Mouse (Mus musculus): Measurements from ENCODE around the gene Jaml. TPM values are rescaled to one million over a fixed set of nuclear protein-coding genes. Genes with fewer than 3 reads are reported as not detected.

Jaml gene
- polyA plus RNA-seq, 1 experiment: 3.8 TPM

DNA sequence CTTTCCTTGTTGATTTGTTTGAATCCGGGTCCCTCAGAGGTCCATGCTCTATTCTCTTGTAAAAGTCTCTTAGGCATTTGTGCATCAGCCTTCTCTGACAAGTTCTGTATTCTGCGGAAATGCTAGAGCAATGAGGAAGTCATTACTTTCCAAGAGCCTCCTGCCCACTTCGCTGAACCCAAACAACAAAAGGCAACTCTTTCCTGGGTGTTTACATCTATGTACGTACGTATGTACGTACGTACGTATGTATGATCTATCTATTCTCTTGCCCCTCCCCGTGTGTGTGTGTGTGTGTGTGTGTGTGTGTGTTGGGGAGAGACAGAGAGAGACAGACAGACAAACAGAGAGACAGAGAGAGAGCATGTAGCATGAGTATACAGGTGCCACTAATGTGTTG lies 37.8 kb downstream of the Jaml start:
- Histone ChIP-seq H3K27me3 (ENCODE audit: control insufficient read depth, insufficient read depth, low read length) (no peaks in the 10 kb centered on the region), H3K27ac (ENCODE audit: insufficient read depth, low read length) (peak overlapping the region; percentile 99), H3K4me3 (replicated peaks; ENCODE audit: insufficient read depth, low read depth, low read length) (no peak overlapping the region), H3K4me1 (ENCODE audit: control insufficient read depth, insufficient read depth, low read length) (peaks cover 24% of the 10 kb centered on the region)
- 78% methylated on average over 9 of the region's 9 CpGs for WGBS
- no peak for TF ChIP-seq POLR2A (IDR thresholded peaks at IDR 0.05; ENCODE audit: borderline replicate concordance, insufficient read depth, low read length)
- TF ChIP-seq CTCF (IDR thresholded peaks at IDR 0.05; ENCODE audit: borderline replicate concordance, insufficient read depth, low read depth, low read length): no peak
- DNase-seq: no peak

GRCm38 (mm10) chr9:45117741-45118431 lies 38.9 kb downstream of the Jaml start, which contains the start of gene Scn2b:
TSS of gene Scn2b (plus strand) at chr9:45117782.
- no peaks in the 10 kb centered on the region for H3K27me3 ChIP-seq (ENCODE audit: control insufficient read depth, insufficient read depth, low read length)
- peak within 1 kb of the TSS; percentile 100 for H3K4me3 ChIP-seq (replicated peaks; ENCODE audit: insufficient read depth, low read depth, low read length)
- under 1% methylated on average over 13 of the region's 13 CpGs for WGBS
- peak within 1 kb of the TSS; percentile 100 for H3K27ac ChIP-seq (ENCODE audit: insufficient read depth, low read length)
- DNase-seq: peak; percentile 66 to 76
- peaks cover 25% of the 10 kb centered on the region for H3K4me1 ChIP-seq (ENCODE audit: control insufficient read depth, insufficient read depth, low read length)
- TF ChIP-seq POLR2A (IDR thresholded peaks at IDR 0.05; ENCODE audit: borderline replicate concordance, insufficient read depth, low read length): peak; percentile 47; the same call in 1 of the 2 replicates
- TF ChIP-seq CTCF (IDR thresholded peaks at IDR 0.05; ENCODE audit: borderline replicate concordance, insufficient read depth, low read depth, low read length): no peak

DNA sequence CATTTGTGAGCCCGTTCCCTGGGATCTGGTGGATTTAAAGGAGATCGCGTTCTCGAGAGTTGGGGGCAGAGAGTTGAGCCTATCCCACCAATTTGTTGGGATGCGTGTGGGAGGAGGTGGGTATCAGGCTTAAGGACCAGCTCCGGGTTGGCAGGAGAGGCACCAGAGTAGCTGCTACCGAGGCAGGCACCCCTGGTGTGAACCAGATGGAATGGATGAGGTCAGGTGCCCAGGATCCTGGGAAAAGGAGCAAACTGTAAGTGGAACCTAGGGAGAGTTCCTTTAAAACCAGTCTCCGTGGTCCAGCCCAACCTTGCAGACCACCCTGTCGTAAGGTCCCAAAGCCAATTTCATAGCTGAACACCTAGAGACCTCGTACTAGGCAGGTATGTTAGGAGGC lies 39.6 kb downstream of the Jaml start:
- Histone ChIP-seq H3K27ac (ENCODE audit: insufficient read depth, low read length) (peak overlapping the region; percentile 100), H3K4me1 (ENCODE audit: control insufficient read depth, insufficient read depth, low read length) (peaks cover 28% of the 10 kb centered on the region), H3K4me3 (replicated peaks; ENCODE audit: insufficient read depth, low read depth, low read length) (peak overlapping the region; percentile 100), H3K27me3 (ENCODE audit: control insufficient read depth, insufficient read depth, low read length) (no peaks in the 10 kb centered on the region)
- TF ChIP-seq CTCF (IDR thresholded peaks at IDR 0.05; ENCODE audit: borderline replicate concordance, insufficient read depth, low read depth, low read length) (no peak), POLR2A (IDR thresholded peaks at IDR 0.05; ENCODE audit: borderline replicate concordance, insufficient read depth, low read length) (peak; percentile 65; the same call in 1 of the 2 replicates)
- 6% methylated on average over 10 of the region's 10 CpGs for WGBS
- peak; percentile 92 to 95 for DNase-seq

DNA sequence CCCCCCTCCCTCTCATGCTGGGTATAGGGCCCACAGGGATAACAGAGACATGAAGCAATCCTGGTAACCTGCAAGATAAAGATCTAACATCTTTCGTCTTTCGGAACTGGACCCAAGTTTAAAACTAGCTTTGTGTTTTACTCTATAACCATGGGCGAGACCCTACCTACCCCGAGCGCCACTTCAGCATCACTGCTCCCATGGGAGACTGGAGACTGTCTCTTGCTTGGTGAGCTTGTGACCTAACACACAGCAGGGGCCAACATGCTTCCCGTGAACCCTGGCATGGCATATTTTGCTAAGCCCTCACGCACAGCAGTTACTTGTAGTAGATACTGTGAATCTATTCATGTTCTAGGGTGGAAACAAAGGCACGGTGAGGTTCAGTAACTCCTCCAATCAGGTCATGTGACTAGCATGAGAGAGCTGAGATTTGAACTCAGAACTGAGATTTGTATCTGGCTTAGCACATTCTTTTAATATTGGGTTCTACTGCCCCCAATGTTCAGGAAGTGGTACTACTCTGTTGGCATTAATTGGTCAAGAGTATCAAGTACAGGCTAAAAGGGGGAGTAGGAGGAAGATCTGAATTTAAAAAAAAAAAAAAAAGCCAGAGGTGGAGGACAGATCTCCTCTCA lies 40.5 kb downstream of the Jaml start:
- 67% methylated on average over 8 of the region's 8 CpGs for WGBS
- DNase-seq: peak; percentile 45 to 47
- Histone ChIP-seq H3K4me1 (ENCODE audit: control insufficient read depth, insufficient read depth, low read length) (peaks cover 33% of the 10 kb centered on the region), H3K27ac (ENCODE audit: insufficient read depth, low read length) (peak overlapping the region; percentile 100), H3K27me3 (ENCODE audit: control insufficient read depth, insufficient read depth, low read length) (no peaks in the 10 kb centered on the region), H3K4me3 (replicated peaks; ENCODE audit: insufficient read depth, low read depth, low read length) (peak overlapping the region; percentile 100)
- TF ChIP-seq POLR2A (IDR thresholded peaks at IDR 0.05; ENCODE audit: borderline replicate concordance, insufficient read depth, low read length) (no peak; the same call in 1 of the 2 replicates), CTCF (IDR thresholded peaks at IDR 0.05; ENCODE audit: borderline replicate concordance, insufficient read depth, low read depth, low read length) (no peak)

DNA sequence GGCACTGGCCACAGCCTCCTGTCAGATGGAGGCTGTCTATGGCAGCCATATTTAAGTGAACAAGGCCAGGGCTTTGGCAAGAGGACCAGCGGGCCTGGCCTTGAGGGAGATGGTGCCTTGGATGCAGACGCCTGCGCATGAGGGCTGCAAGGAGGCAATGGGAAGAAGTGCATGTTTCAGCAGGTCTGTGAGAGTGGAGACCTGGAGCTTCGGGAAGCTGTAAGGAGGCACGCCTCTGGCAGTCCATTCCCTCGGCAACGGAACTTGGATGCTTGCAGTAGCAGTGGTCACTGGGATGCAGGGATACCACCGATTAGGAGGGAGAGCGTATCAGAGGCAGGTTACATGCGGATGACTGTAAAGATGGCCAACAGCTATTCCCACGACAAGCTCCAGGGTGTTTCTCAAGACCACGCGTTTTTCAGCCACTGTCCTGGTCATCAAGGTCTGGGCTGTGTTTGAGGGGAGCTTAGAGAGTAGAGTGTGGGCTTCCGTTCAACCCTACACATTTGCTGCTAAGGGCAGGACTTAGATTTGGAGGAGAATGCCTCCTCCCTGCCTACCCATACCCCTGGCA lies 41.1 kb downstream of the Jaml start:
- peak; percentile 7; the same call in 1 of the 2 replicates for TF ChIP-seq POLR2A (IDR thresholded peaks at IDR 0.05; ENCODE audit: borderline replicate concordance, insufficient read depth, low read length)
- no peak for TF ChIP-seq CTCF (IDR thresholded peaks at IDR 0.05; ENCODE audit: borderline replicate concordance, insufficient read depth, low read depth, low read length)
- H3K4me1 ChIP-seq (ENCODE audit: control insufficient read depth, insufficient read depth, low read length): peaks cover 38% of the 10 kb centered on the region
- peak overlapping the region; percentile 100 for H3K27ac ChIP-seq (ENCODE audit: insufficient read depth, low read length)
- peak; percentile 58 to 65 for DNase-seq
- H3K4me3 ChIP-seq (replicated peaks; ENCODE audit: insufficient read depth, low read depth, low read length): peak overlapping the region; percentile 49
- WGBS: 48% methylated on average over 14 of the region's 14 CpGs
- no peaks in the 10 kb centered on the region for H3K27me3 ChIP-seq (ENCODE audit: control insufficient read depth, insufficient read depth, low read length)

- Histone ChIP-seq H3K4me1 (ENCODE audit: control insufficient read depth, insufficient read depth, low read length) (peaks cover 38% of the 10 kb centered on the region), H3K27ac (ENCODE audit: insufficient read depth, low read length) (peak overlapping the region; percentile 100), H3K27me3 (ENCODE audit: control insufficient read depth, insufficient read depth, low read length) (no peaks in the 10 kb centered on the region), H3K4me3 (replicated peaks; ENCODE audit: insufficient read depth, low read depth, low read length) (peak overlapping the region; percentile 49)
- TF ChIP-seq CTCF (IDR thresholded peaks at IDR 0.05; ENCODE audit: borderline replicate concordance, insufficient read depth, low read depth, low read length) (no peak), POLR2A (IDR thresholded peaks at IDR 0.05; ENCODE audit: borderline replicate concordance, insufficient read depth, low read length) (no peak)
- DNase-seq: peak in 1 of 2 experiments; percentile 66
- whole genome bisulfite sequencing: 41% methylated on average over 6 of the region's 6 CpGs
Observed at GRCm38 (mm10) chr9:45120567-45120966, 41.6 kb downstream of the Jaml start.

- peak overlapping the region; percentile 49 for H3K4me3 ChIP-seq (replicated peaks; ENCODE audit: insufficient read depth, low read depth, low read length)
- TF ChIP-seq POLR2A (IDR thresholded peaks at IDR 0.05; ENCODE audit: borderline replicate concordance, insufficient read depth, low read length): no peak
- no peak for TF ChIP-seq CTCF (IDR thresholded peaks at IDR 0.05; ENCODE audit: borderline replicate concordance, insufficient read depth, low read depth, low read length)
- peak in 1 of 2 experiments; percentile 55 for DNase-seq
- peak overlapping the region; percentile 100 for H3K27ac ChIP-seq (ENCODE audit: insufficient read depth, low read length)
- peaks cover 39% of the 10 kb centered on the region for H3K4me1 ChIP-seq (ENCODE audit: control insufficient read depth, insufficient read depth, low read length)
- WGBS: 6% methylated on average over 6 of the region's 6 CpGs
- H3K27me3 ChIP-seq (ENCODE audit: control insufficient read depth, insufficient read depth, low read length): no peaks in the 10 kb centered on the region
Observed at GRCm38 (mm10) chr9:45121001-45121400, 42.0 kb downstream of the Jaml start.

Data from cerebellum, adult 2 months (tissue).